Mouse (Mus musculus) C2C12 (cell line): ENCODE results near the gene Tst.

Experiments used
- CEBPB ChIP-seq: IDR thresholded peaks from one replicate; pipeline ENCODE4 v1.6.1; 2011; ENCODE audit warnings: low read depth, mild to moderate bottlenecking, control low read depth, moderate library complexity
- CTCF ChIP-seq: IDR thresholded peaks from one replicate; pipeline ENCODE4 v1.5.1; 2011; ENCODE audit not compliant: control insufficient read depth, insufficient read depth, insufficient read length
- FOSL1 ChIP-seq: IDR thresholded peaks from one replicate; pipeline ENCODE4 v1.8.0; 2011; ENCODE audit warnings: mild to moderate bottlenecking, low read length; ENCODE audit not compliant: poor library complexity, insufficient read depth, severe bottlenecking
- MAX ChIP-seq: IDR thresholded peaks from one replicate; pipeline ENCODE4 v1.6.1; 2011; ENCODE audit warnings: mild to moderate bottlenecking, control low read depth
- MYOD1 ChIP-seq: IDR thresholded peaks from one replicate; pipeline ENCODE4 v1.6.1; 2011; ENCODE audit warnings: low read depth; ENCODE audit not compliant: control insufficient read depth, insufficient read length
- MYOG ChIP-seq: IDR thresholded peaks from one replicate; pipeline ENCODE4 v1.6.1; 2011; ENCODE audit not compliant: control insufficient read depth, insufficient read length; ENCODE audit errors: extremely low read depth
- USF1 ChIP-seq: IDR thresholded peaks from one replicate; pipeline ENCODE4 v1.6.1; 2011; ENCODE audit warnings: low read depth, mild to moderate bottlenecking, control low read depth, moderate library complexity

GRCm38 (mm10) chr15:78443857-78444256 lies 38.1 kb upstream of the Tst start:
- no peak for TF ChIP-seq CTCF
- TF ChIP-seq USF1 = no peak
- no peak for TF ChIP-seq MAX
- no peak for TF ChIP-seq CEBPB
- no peak for TF ChIP-seq MYOG
- TF ChIP-seq MYOD1 = no peak
- TF ChIP-seq FOSL1 = no peak
